Mouse (Mus musculus) midbrain, postnatal 0 days (tissue): ENCODE data around the gene Ralgapa2. TPM values are rescaled to one million over a fixed set of nuclear protein-coding genes. Genes with fewer than 3 reads are reported as not detected.

Experiments
- ATAC-seq: fragments of 200-750 bp; cut with Nextera tagmentation; 2 replicates; pipeline ENCODE4 v1.8.0; 2017; ENCODE audit warnings: moderate number of reproducible peaks, mild to moderate bottlenecking, moderate TSS enrichment, moderate library complexity; ENCODE audit not compliant: low FRiP score
- DNase-seq: peaks from one replicate; pipeline ENCODE4 v3.0.0-alpha.2; 2015; ENCODE audit warnings: low spot score
- H3K27ac ChIP-seq: fragments of 300-500 bp; sonication (generic); 2 replicates; pipeline ENCODE4 v1.5.1; 2014; ENCODE audit warnings: low read depth, mild to moderate bottlenecking, low read length, mixed read lengths
- H3K27me3 ChIP-seq: fragments of 300-500 bp; sonication (generic); 2 replicates; pipeline ENCODE4 v1.6.1; 2014; ENCODE audit warnings: low read length, control low read depth, mixed read lengths; ENCODE audit not compliant: insufficient read depth
- H3K36me3 ChIP-seq: fragments of 300-500 bp; sonication (generic); 2 replicates; pipeline ENCODE4 v1.6.1; 2014; ENCODE audit warnings: low read length, control low read depth, mixed read lengths; ENCODE audit not compliant: insufficient read depth
- H3K4me1 ChIP-seq: fragments of 300-500 bp; sonication (generic); 2 replicates; pipeline ENCODE4 v1.6.1; 2014; ENCODE audit warnings: mild to moderate bottlenecking, control low read depth, antibody characterized with exemption, low read length, mixed read lengths; ENCODE audit not compliant: insufficient read depth
- H3K4me2 ChIP-seq: fragments of 300-500 bp; sonication (generic); 2 replicates; pipeline ENCODE4 v1.6.1; 2014; ENCODE audit warnings: low read depth, mild to moderate bottlenecking, low read length, mixed read lengths; ENCODE audit not compliant: poor library complexity, severe bottlenecking
- H3K4me3 ChIP-seq: fragments of 300-500 bp; sonication (generic); 2 replicates; pipeline ENCODE4 v1.5.1; 2014; ENCODE audit warnings: low read depth, mild to moderate bottlenecking, low read length, moderate library complexity
- H3K9ac ChIP-seq: fragments of 300-500 bp; sonication (generic); replicated peaks from 2 replicates; pipeline ENCODE4 v1.6.1; 2014; ENCODE audit warnings: mild to moderate bottlenecking, low read length, moderate library complexity, mixed read lengths; ENCODE audit not compliant: poor library complexity, severe bottlenecking
- H3K9me3 ChIP-seq: fragments of 300-500 bp; sonication (generic); 2 replicates; pipeline ENCODE4 v1.6.1; 2016; ENCODE audit warnings: low read length, control low read depth
- CTCF ChIP-seq: IDR thresholded peaks from 2 replicates; pipeline ENCODE4 v1.5.1; 2016; ENCODE audit warnings: antibody characterized with exemption, mild to moderate bottlenecking
- WGBS: fragments of 180-500 bp; shearing (Covaris S2); extraction: QIAGEN DNeasy Blood & Tissue Kit; methylation state at CpG from one replicate; pipeline ENCODE4 v1.1.7; 2014; 5-methylcytosine and 5-hydroxymethylcytosine counted together
- polyA plus RNA-seq: library from polyadenylated mRNA; unstranded; fragments of >200 nt; fragmentation: Nextera tagmentation; extraction: Ambion mirVana; gene quantifications from 2 replicates; pipeline ENCODE4 v1.2.1, GENCODE M21; 2015
- total RNA-seq: library from RNA; depleted of rRNA; stranded (reverse); fragments of >200 nt; gene quantifications from 2 replicates; pipeline ENCODE4 v1.2.3, GENCODE M21; 2014

Ralgapa2 gene
- total and polyA plus RNA-seq, 2 experiments from 2014 or later: 8.5 to 26.5 TPM

- no peak for TF ChIP-seq CTCF
- H3K9ac ChIP-seq: 0 out of 2 replicates have a peak overlapping the region, but pooled peaks have one; percentile 29
- peaks cover 7% of the 10 kb centered on the region; the same call in 1 of the 2 replicates for H3K4me1 ChIP-seq
- no peaks in the 10 kb centered on the region for H3K9me3 ChIP-seq
- peak overlapping the region; percentile 48 for H3K4me2 ChIP-seq
- no peaks in the 10 kb centered on the region for H3K36me3 ChIP-seq
- 4% methylated on average over 40 of the region's 40 CpGs for WGBS
- H3K4me3 ChIP-seq: peak overlapping the region; percentile 25
- H3K27ac ChIP-seq: no peak overlapping the region
- DNase-seq (peak; percentile 23), ATAC-seq (0 out of 2 replicates have a peak, but pooled peaks have one; percentile 2)
- 0 out of 2 replicates have a peak, but pooled peaks cover 6% of the 10 kb centered on the region for H3K27me3 ChIP-seq
Observed at GRCm38 (mm10) chr2:146218161-146218691, 293.9 kb downstream of the Ralgapa2 start.

GRCm38 (mm10) chr2:146217227-146217980 is 294.7 kb downstream of the Ralgapa2 start:
- ATAC-seq (no peak), DNase-seq (peak; percentile 39)
- Histone ChIP-seq H3K9me3 (no peaks in the 10 kb centered on the region), H3K4me1 (peaks cover 7% of the 10 kb centered on the region; the same call in 1 of the 2 replicates), H3K9ac (no peak overlapping the region), H3K27me3 (0 out of 2 replicates have a peak, but pooled peaks cover 4% of the 10 kb centered on the region), H3K4me3 (no peak overlapping the region), H3K36me3 (no peaks in the 10 kb centered on the region), H3K4me2 (0 out of 2 replicates have a peak overlapping the region, but pooled peaks have one; percentile 48), H3K27ac (no peak overlapping the region)
- WGBS: 6% methylated on average over 16 of the region's 16 CpGs
- no peak for TF ChIP-seq CTCF

- ATAC-seq: no peak
- Histone ChIP-seq H3K4me3 (no peak overlapping the region), H3K27ac (no peak overlapping the region), H3K9me3 (no peaks in the 10 kb centered on the region), H3K27me3 (0 out of 2 replicates have a peak, but pooled peaks cover 4% of the 10 kb centered on the region), H3K4me1 (peaks cover 7% of the 10 kb centered on the region; the same call in 1 of the 2 replicates), H3K36me3 (no peaks in the 10 kb centered on the region), H3K9ac (no peak overlapping the region), H3K4me2 (no peak overlapping the region)
- TF ChIP-seq CTCF: no peak
- DNase-seq: no peak
- WGBS: 28% methylated on average over 13 of the region's 14 CpGs
Observed at GRCm38 (mm10) chr2:146216111-146217064, 295.8 kb downstream of the Ralgapa2 start.

GRCm38 (mm10) chr2:146214715-146215114 is 297.4 kb downstream of the Ralgapa2 start:
- peak; percentile 44; the same call in 1 of the 2 replicates for ATAC-seq
- TF ChIP-seq CTCF: peak; percentile 92
- Histone ChIP-seq H3K27me3 (0 out of 2 replicates have a peak, but pooled peaks cover 4% of the 10 kb centered on the region), H3K27ac (no peak overlapping the region), H3K4me2 (no peak overlapping the region), H3K9ac (no peak overlapping the region), H3K4me3 (no peak overlapping the region), H3K4me1 (peaks cover 6% of the 10 kb centered on the region; the same call in 1 of the 2 replicates), H3K36me3 (no peaks in the 10 kb centered on the region), H3K9me3 (no peaks in the 10 kb centered on the region)
- WGBS: 3% methylated on average over 9 of the region's 9 CpGs
- DNase-seq: peak; percentile 82

- no peak for DNase-seq
- no peak overlapping the region for H3K27ac ChIP-seq
- no peaks in the 10 kb centered on the region for H3K27me3 ChIP-seq
- ATAC-seq: no peak
- H3K4me2 ChIP-seq: no peak overlapping the region
- TF ChIP-seq CTCF: no peak
- WGBS: 32% methylated on average over 4 of the region's 4 CpGs
- no peaks in the 10 kb centered on the region for H3K4me1 ChIP-seq
- no peaks in the 10 kb centered on the region for H3K36me3 ChIP-seq
- no peak overlapping the region for H3K9ac ChIP-seq
- H3K4me3 ChIP-seq: no peak overlapping the region
- no peaks in the 10 kb centered on the region for H3K9me3 ChIP-seq
Observed at GRCm38 (mm10) chr2:146210968-146211367, 301.2 kb downstream of the Ralgapa2 start.
